Mouse (Mus musculus): Measurements from ENCODE around the gene Yap1. TPM values are rescaled to one million over a fixed set of nuclear protein-coding genes. Genes with fewer than 3 reads are reported as not detected.
"Not testable (repeated sequence)": the region's sequence is repeated elsewhere in the genome, so short reads cannot be mapped to it uniquely, and the experiment has no call there.

Gene Yap1
- total RNA-seq, 2 experiments from 2014 or later = not detected

GRCm38 (mm10) chr9:7928207-7928793 is 76.1 kb downstream of the Yap1 start:
- ATAC-seq (replicated peaks; ENCODE audit: poor library complexity) = no peak

GRCm38 (mm10) chr9:7914925-7915324 is 89.5 kb downstream of the Yap1 start:
- no peak for ATAC-seq (replicated peaks; ENCODE audit: poor library complexity)

- peak; percentile 96 for ATAC-seq (replicated peaks; ENCODE audit: poor library complexity)
These were observed 89.9 kb downstream of the Yap1 start for GRCm38 (mm10) chr9:7914487-7914886.

- no peak for ATAC-seq (replicated peaks; ENCODE audit: poor library complexity)
These were observed 90.4 kb downstream of the Yap1 start for GRCm38 (mm10) chr9:7913953-7914352.

GRCm38 (mm10) chr9:7907351-7907985 is 96.9 kb downstream of the Yap1 start:
- peak; percentile 44 for ATAC-seq (replicated peaks; ENCODE audit: poor library complexity)

GRCm38 (mm10) chr9:7906564-7906963 is 97.8 kb downstream of the Yap1 start:
- ATAC-seq (replicated peaks; ENCODE audit: poor library complexity) = no peak

GRCm38 (mm10) chr9:7903825-7904224 is 100.6 kb downstream of the Yap1 start:
- ATAC-seq (replicated peaks; ENCODE audit: poor library complexity) = no peak

- 0 out of 2 replicates have a peak, but pooled peaks have one; percentile 23 for ATAC-seq (replicated peaks; ENCODE audit: poor library complexity)
These were observed 101.1 kb downstream of the Yap1 start for GRCm38 (mm10) chr9:7903262-7903661.

GRCm38 (mm10) chr9:7902311-7902710 is 102.1 kb downstream of the Yap1 start:
- no peak for ATAC-seq (replicated peaks; ENCODE audit: poor library complexity)

GRCm38 (mm10) chr9:7900965-7901364 is 103.4 kb downstream of the Yap1 start:
- ATAC-seq (replicated peaks; ENCODE audit: poor library complexity) = no peak

- peak; percentile 100 for ATAC-seq (replicated peaks; ENCODE audit: poor library complexity)
These were observed 106.9 kb downstream of the Yap1 start for GRCm38 (mm10) chr9:7897502-7897901.

- not testable (repeated sequence) for ATAC-seq (replicated peaks; ENCODE audit: poor library complexity)
These were observed 112.6 kb downstream of the Yap1 start for GRCm38 (mm10) chr9:7891796-7892195.

- ATAC-seq (replicated peaks; ENCODE audit: poor library complexity) = peak; percentile 54; the same call in 1 of the 2 replicates
These were observed 113.2 kb downstream of the Yap1 start for GRCm38 (mm10) chr9:7891177-7891576.

GRCm38 (mm10) chr9:7884346-7884745 is 120.0 kb downstream of the Yap1 start:
- no peak for ATAC-seq (replicated peaks; ENCODE audit: poor library complexity)

GRCm38 (mm10) chr9:7882304-7882865 is 122.0 kb downstream of the Yap1 start:
- no peak for ATAC-seq (replicated peaks; ENCODE audit: poor library complexity)

Other genes with a start within 250 kb of the Yap1 start
- 121 and 124 TPM in 2 replicates for gene Tmem123, start 240.6 kb downstream of the Yap1 start, total RNA-seq (2015)
- gene Tmem123, start 240.6 kb downstream of the Yap1 start, total RNA-seq (2017) = 106 and 123 TPM in 2 replicates
- 32.7 and 36.2 TPM in 2 replicates for gene Birc2, start 167.5 kb downstream of the Yap1 start, total RNA-seq (2015)
- gene Birc2, start 167.5 kb downstream of the Yap1 start, total RNA-seq (2017) = 34.1 and 40.0 TPM in 2 replicates
- gene Birc3, start 131.4 kb downstream of the Yap1 start, total RNA-seq (2015) = 34.4 and 38.0 TPM in 2 replicates
- gene Birc3, start 131.4 kb downstream of the Yap1 start, total RNA-seq (2017) = 25.5 and 31.8 TPM in 2 replicates
- 0.15 and 0.25 TPM in 2 replicates for gene Cfap300, start 38.2 kb upstream of the Yap1 start, total RNA-seq (2015)
- gene Cfap300, start 38.2 kb upstream of the Yap1 start, total RNA-seq (2017) = 0.34 and 0.62 TPM in 2 replicates
- gene Cep126, start 129.7 kb upstream of the Yap1 start, total RNA-seq (2015) = 2.1 TPM in 2 replicates
- gene Cep126, start 129.7 kb upstream of the Yap1 start, total RNA-seq (2017) = 0.37 and 0.61 TPM in 2 replicates

All from megakaryocyte progenitor cell, adult 5-6 weeks (primary cell).